Mouse (Mus musculus) olfactory bulb, adult 2 months (tissue): ENCODE measurements around the gene Apba1.

ENCODE experiments used
- CTCF ChIP-seq: fragments of 200-500 bp; IDR thresholded peaks from 2 replicates; pipeline ENCODE4 v1.5.1; 2012; ENCODE audit warnings: low read depth, mild to moderate bottlenecking, low read length, moderate library complexity; ENCODE audit not compliant: insufficient read depth
- POLR2A ChIP-seq: fragments of 200-500 bp; IDR thresholded peaks from 2 replicates; pipeline ENCODE4 v1.6.1; 2012; ENCODE audit warnings: mild to moderate bottlenecking, low read depth, low read length, moderate library complexity; ENCODE audit not compliant: insufficient read depth

- TF ChIP-seq POLR2A (no peak), CTCF (no peak)
These were observed 12.1 kb downstream of the Apba1 start for GRCm38 (mm10) chr19:23770494-23771423.
